Mouse (Mus musculus): ENCODE data around the gene Ttll5. TPM values are rescaled to one million over a fixed set of nuclear protein-coding genes. Genes with fewer than 3 reads are reported as not detected.

Ttll5 gene
- polyA plus RNA-seq, 1 experiment: 7.3 TPM

GRCm38 (mm10) chr12:86097781-86098180 is 273.3 kb downstream of the Ttll5 start:
- no peak for DNase-seq (ENCODE audit: low spot score)

- DNase-seq (ENCODE audit: low spot score): no peak
These were observed 276.3 kb downstream of the Ttll5 start for GRCm38 (mm10) chr12:86100711-86101110.

GRCm38 (mm10) chr12:86102686-86103085 is 278.2 kb downstream of the Ttll5 start:
- DNase-seq (ENCODE audit: low spot score): no peak

- no peak for DNase-seq (ENCODE audit: low spot score)
These were observed 278.9 kb downstream of the Ttll5 start for GRCm38 (mm10) chr12:86103391-86103790.

- no peak for DNase-seq (ENCODE audit: low spot score)
These were observed 279.4 kb downstream of the Ttll5 start for GRCm38 (mm10) chr12:86103852-86104251.

GRCm38 (mm10) chr12:86104297-86104696 is 279.8 kb downstream of the Ttll5 start:
- no peak for DNase-seq (ENCODE audit: low spot score)

- DNase-seq (ENCODE audit: low spot score): no peak
These were observed 281.1 kb downstream of the Ttll5 start for GRCm38 (mm10) chr12:86105546-86105945.

GRCm38 (mm10) chr12:86106086-86106485 is 281.6 kb downstream of the Ttll5 start:
- no peak for DNase-seq (ENCODE audit: low spot score)

GRCm38 (mm10) chr12:86107645-86108044 is 283.2 kb downstream of the Ttll5 start:
- no peak for DNase-seq (ENCODE audit: low spot score)

GRCm38 (mm10) chr12:86109531-86109930 is 285.1 kb downstream of the Ttll5 start:
- DNase-seq (ENCODE audit: low spot score): no peak

- DNase-seq (ENCODE audit: low spot score): no peak
These were observed 286.2 kb downstream of the Ttll5 start for GRCm38 (mm10) chr12:86110637-86111036.

Other genes starting within 250 kb of the Ttll5 start
- 20.3 and 27.1 TPM in 2 replicates for gene Jdp2, start 225.6 kb upstream of the Ttll5 start, polyA plus RNA-seq (2012; rRNA removed)
- 4.0 and 4.9 TPM in 2 replicates for gene Batf, start 138.0 kb upstream of the Ttll5 start, polyA plus RNA-seq (2012; rRNA removed)
- gene Flvcr2, start 78.1 kb upstream of the Ttll5 start, polyA plus RNA-seq (2012; rRNA removed): 5.9 and 6.0 TPM in 2 replicates
- gene Erg28, start 109 bp upstream of the Ttll5 start, polyA plus RNA-seq (2012; rRNA removed): 44.2 and 60.2 TPM in 2 replicates

All from urinary bladder, adult 2 months (tissue).